Mouse (Mus musculus): ENCODE data around the gene C1qtnf3.

GRCm38 (mm10) chr15:10962601-10963000, 10.5 kb downstream of the C1qtnf3 start:
- no peak for TF ChIP-seq CTCF (IDR thresholded peaks at IDR 0.05; ENCODE audit: borderline replicate concordance, insufficient read depth, low read depth, low read length)
- no peak for TF ChIP-seq POLR2A (IDR thresholded peaks at IDR 0.05; ENCODE audit: borderline replicate concordance, insufficient read depth, low read length)

Measured in cerebellum, adult 2 months (tissue).